Mouse (Mus musculus) erythroblast, adult 5-6 weeks (primary cell): ENCODE data around the gene Gpr68. TPM values are rescaled to one million over a fixed set of nuclear protein-coding genes. Genes with fewer than 3 reads are reported as not detected.
A peak's percentile ranks its signal among the peaks of the same experiment; 100 is the strongest.

Source experiments
- ATAC-seq: replicated peaks from 2 replicates; pipeline ENCODE4 v1.8.0; 2016; ENCODE audit warnings: moderate number of reproducible peaks, mild to moderate bottlenecking, moderate TSS enrichment, inconsistent platforms; ENCODE audit not compliant: poor library complexity, low FRiP score, severe bottlenecking
- total RNA-seq, 2 experiments: library from RNA; stranded (forward) in 1 of 2; stranded (reverse) in 1 of 2; fragments of 150-400 nt in 1 of 2; fragments of 200-764, 138-1000 nt in 1 of 2; gene quantifications; 2 replicates each; pipeline versions ENCODE4 v1.2.3 to v1.2.4; 2015 to 2017; ENCODE audit warnings: low replicate concordance in 2 of 2

The Gpr68 gene
- total RNA-seq, 2 experiments from 2014 or later: not detected

- no peak for ATAC-seq
These were observed 64.8 kb downstream of the Gpr68 start for GRCm38 (mm10) chr12:100843171-100843570.

GRCm38 (mm10) chr12:100841211-100841792 lies 66.7 kb downstream of the Gpr68 start:
- ATAC-seq: peak; percentile 56

- no peak for ATAC-seq
These were observed 68.1 kb downstream of the Gpr68 start for GRCm38 (mm10) chr12:100839926-100840325.

GRCm38 (mm10) chr12:100839079-100839600 lies 68.9 kb downstream of the Gpr68 start:
- no peak; the same call in 1 of the 2 replicates for ATAC-seq

- no peak for ATAC-seq
These were observed 70.8 kb downstream of the Gpr68 start for GRCm38 (mm10) chr12:100837208-100837607.

- ATAC-seq: no peak
These were observed 76.2 kb downstream of the Gpr68 start for GRCm38 (mm10) chr12:100831629-100832325.

GRCm38 (mm10) chr12:100831021-100831420 lies 77.0 kb downstream of the Gpr68 start:
- ATAC-seq: no peak

Other genes with a start within 250 kb of the Gpr68 start
- 7.5 and 11.9 TPM in 2 replicates for gene Rps6ka5, start 181.2 kb downstream of the Gpr68 start, total RNA-seq (2015; ENCODE audit: low replicate concordance)
- gene Rps6ka5, start 181.2 kb downstream of the Gpr68 start, total RNA-seq (2017; ENCODE audit: low replicate concordance): 6.7 and 11.8 TPM in 2 replicates
- gene Dglucy, start 129.1 kb downstream of the Gpr68 start, total RNA-seq (2015; ENCODE audit: low replicate concordance): 6.1 and 7.7 TPM in 2 replicates
- 1.1 and 11.8 TPM in 2 replicates for gene Dglucy, start 129.1 kb downstream of the Gpr68 start, total RNA-seq (2017; ENCODE audit: low replicate concordance)
- 56.1 and 68.1 TPM in 2 replicates for gene Ccdc88c, start 120.9 kb upstream of the Gpr68 start, total RNA-seq (2015; ENCODE audit: low replicate concordance)
- gene Ccdc88c, start 120.9 kb upstream of the Gpr68 start, total RNA-seq (2017; ENCODE audit: low replicate concordance): 180 TPM in 2 replicates
- gene Ppp4r3a, start 175.5 kb upstream of the Gpr68 start, total RNA-seq (2015; ENCODE audit: low replicate concordance): 27.9 and 44.9 TPM in 2 replicates
- gene Ppp4r3a, start 175.5 kb upstream of the Gpr68 start, total RNA-seq (2017; ENCODE audit: low replicate concordance): 66.5 TPM in 2 replicates